In genomic region chr1:84839309-84840017, GRCm38 (mm10) we compare ENCODE assay signal across 8 mouse cellular contexts. TPM values are rescaled to one million over a fixed set of nuclear protein-coding genes. Genes with fewer than 3 reads are reported as not detected.
DNase-seq lines count a peak whose midpoint lies in the region; ATAC-seq and TF ChIP-seq lines count a peak whose summit lies in the region.

Gene Fbxo36, plus strand, starts transcription at chr1:84839841.

- CTCF ChIA-PET in Patski (lab: Charles Lee) = interaction anchor here (1.9 kb wide), 1 partner anchor 16 kb away, joined by 5 read pairs; no protein-coding TSS in a partner anchor

- POLR2A ChIA-PET in Patski (lab: Charles Lee) = interaction anchor here (0.8 to 1.5 kb wide), 3 partner anchors 13 to 42 kb away, joined by 3 to 4 read pairs (median 3); no protein-coding TSS in a partner anchor

- peak; percentile 86 for ATAC-seq in Patski
- ATAC-seq in hindbrain, embryonic 13.5 days (ENCODE audit: low FRiP score) = peak; percentile 86

- H3K9me3 ChIP-seq in hindbrain, embryonic 13.5 days = no peaks in the 10 kb centered on the region

- WGBS in hindbrain, embryonic 13.5 days = under 1% methylated on average over 52 of the region's 54 CpGs

- no peak for TF ChIP-seq CTCF in Patski (IDR thresholded peaks at IDR 0.05)

- H3K36me3 ChIP-seq in hindbrain, embryonic 13.5 days = no peaks in the 10 kb centered on the region

- peak within 1 kb of the TSS; percentile 90 for H3K4me3 ChIP-seq in hindbrain, embryonic 13.5 days

- H3K4me1 ChIP-seq in hindbrain, embryonic 13.5 days (replicated peaks) = peaks cover 33% of the 10 kb centered on the region

- H3K4me2 ChIP-seq in hindbrain, embryonic 13.5 days = peak within 1 kb of the TSS; percentile 78

- H3K27me3 ChIP-seq in Patski = no peaks in the 10 kb centered on the region
- H3K27me3 ChIP-seq in hindbrain, embryonic 13.5 days = no peaks in the 10 kb centered on the region

- peak within 1 kb of the TSS; percentile 98 for H3K27ac ChIP-seq in hindbrain, embryonic 13.5 days

- peak within 1 kb of the TSS; percentile 96 for H3K9ac ChIP-seq in hindbrain, embryonic 13.5 days

- DNase-seq in Patski (ENCODE audit: low read depth, low spot score) = peak; percentile 87
- peak; percentile 94 to 95 for DNase-seq in cerebellum, postnatal 14 days
- DNase-seq in frontal cortex, postnatal 14 days (ENCODE audit: low spot score in 2 of 2) = peak; percentile 85 to 92
- peak; percentile 84 to 91 for DNase-seq in layer of hippocampus, postnatal 25 days (ENCODE audit: extremely low spot score in 1 of 2, low spot score in 1 of 2)
- peak; percentile 94 for DNase-seq in lung, postnatal 25 days (ENCODE audit: low spot score)
- peak; percentile 91 for DNase-seq in retina, embryonic 14.5 days (ENCODE audit: low spot score)
- peak; percentile 97 for DNase-seq in thymus, postnatal 4 days

- in situ Hi-C loops in Patski (cut with MboI; ENCODE audit: low pct_unique_long_range_greater_than_20kb) = loop anchor here (5.0 kb wide), 1 partner anchor 38 kb away; no protein-coding TSS in a partner anchor

RNA-seq across cellular contexts. Expression of gene Fbxo36, which starts in this region (rescaled TPM):
- 4.1 TPM for polyA plus RNA-seq in Patski (2021)
- 8.6 and 11.3 TPM in 2 replicates for polyA plus RNA-seq in hindbrain, embryonic 13.5 days (2015; fragmentation: Nextera tagmentation; extraction: Ambion mirVana)
- 1 to 10 TPM; 2.4 to 3.0 TPM for total RNA-seq in layer of hippocampus, postnatal 25 days (2021)

Comparison
In these comparisons a context has a peak if more than half of its experiments do, and no peak if none do; other contexts are left out.
1. Peak in every context shown above with its lines: DNase-seq, ATAC-seq, H3K4me3 ChIP-seq and H3K27ac ChIP-seq.